Mouse (Mus musculus): ENCODE data around the gene Olfml2a.

Olfml2a gene

GRCm38 (mm10) chr2:38931851-38932667, at the start of gene Olfml2a:
Gene Olfml2a, plus strand, starts transcription at chr2:38931978.
- no peak for DNase-seq (ENCODE audit: low read depth)

GRCm38 (mm10) chr2:38902866-38903265, 28.9 kb upstream of the Olfml2a start:
- no peak for DNase-seq (ENCODE audit: low read depth)

- peak; percentile 62 for DNase-seq (ENCODE audit: low read depth)
Measured at GRCm38 (mm10) chr2:38904290-38904689, 27.5 kb upstream of the Olfml2a start.

- peak; percentile 8 for DNase-seq (ENCODE audit: low read depth)
Measured at GRCm38 (mm10) chr2:38906097-38906496, 25.7 kb upstream of the Olfml2a start.

- no peak for DNase-seq (ENCODE audit: low read depth)
Measured at GRCm38 (mm10) chr2:38908604-38909003, 23.2 kb upstream of the Olfml2a start.

GRCm38 (mm10) chr2:38914517-38914916, 17.3 kb upstream of the Olfml2a start:
- no peak for DNase-seq (ENCODE audit: low read depth)

- no peak for DNase-seq (ENCODE audit: low read depth)
Measured at GRCm38 (mm10) chr2:38914965-38915364, 16.8 kb upstream of the Olfml2a start.

- DNase-seq (ENCODE audit: low read depth) = no peak
Measured at GRCm38 (mm10) chr2:38916947-38917691, 14.7 kb upstream of the Olfml2a start.

- no peak for DNase-seq (ENCODE audit: low read depth)
Measured at GRCm38 (mm10) chr2:38921374-38921773, 10.4 kb upstream of the Olfml2a start.

GRCm38 (mm10) chr2:38923471-38923870, 8.3 kb upstream of the Olfml2a start:
- no peak for DNase-seq (ENCODE audit: low read depth)

GRCm38 (mm10) chr2:38923911-38924310, 7.9 kb upstream of the Olfml2a start:
- DNase-seq (ENCODE audit: low read depth) = no peak

- DNase-seq (ENCODE audit: low read depth) = no peak
Measured at GRCm38 (mm10) chr2:38924571-38924970, 7.2 kb upstream of the Olfml2a start.

GRCm38 (mm10) chr2:38925171-38926080, 6.4 kb upstream of the Olfml2a start:
- no peak for DNase-seq (ENCODE audit: low read depth)

- peak; percentile 96 for DNase-seq (ENCODE audit: low read depth)
Measured at GRCm38 (mm10) chr2:38926145-38926891, 5.5 kb upstream of the Olfml2a start.

- peak; percentile 93 for DNase-seq (ENCODE audit: low read depth)
Measured at GRCm38 (mm10) chr2:38927115-38927979, 4.4 kb upstream of the Olfml2a start, which contains the start of gene Nr6a1. Gene Nr6a1, minus strand, starts transcription at chr2:38927688.

- DNase-seq (ENCODE audit: low read depth) = no peak
Measured at GRCm38 (mm10) chr2:38930269-38930668, 1.5 kb upstream of the Olfml2a start.

- peak; percentile 77 for DNase-seq (ENCODE audit: low read depth)
Measured at GRCm38 (mm10) chr2:38933931-38934330, 2.2 kb downstream of the Olfml2a start.

- DNase-seq (ENCODE audit: low read depth) = peak; percentile 43
Measured at GRCm38 (mm10) chr2:38934936-38935335, 3.2 kb downstream of the Olfml2a start.

- no peak for DNase-seq (ENCODE audit: low read depth)
Measured at GRCm38 (mm10) chr2:38936721-38937378, 5.1 kb downstream of the Olfml2a start.

- no peak for DNase-seq (ENCODE audit: low read depth)
Measured at GRCm38 (mm10) chr2:38937396-38937795, 5.6 kb downstream of the Olfml2a start.

Data from NIH3T3 (cell line).